Mouse (Mus musculus) midbrain, embryonic 16.5 days (tissue): ENCODE results near the gene Tifab. TPM values are rescaled to one million over a fixed set of nuclear protein-coding genes. Genes with fewer than 3 reads are reported as not detected.

Source experiments
- polyA plus RNA-seq: library from polyadenylated mRNA; unstranded; fragments of >200 nt; fragmentation: Nextera tagmentation; extraction: Ambion mirVana; gene quantifications from 2 replicates; pipeline ENCODE4 v1.2.1, GENCODE M21; 2015

The Tifab gene
- polyA plus RNA-seq, 1 experiment from 2014 or later: 0.93 TPM

Other genes with a start within 250 kb of the Tifab start
- 243 and 285 TPM in 2 replicates for gene H2afy, start 42.5 kb downstream of the Tifab start, polyA plus RNA-seq
- 2.3 and 3.2 TPM in 2 replicates for gene Neurog1, start 73.3 kb upstream of the Tifab start, polyA plus RNA-seq
- 12.3 and 21.0 TPM in 2 replicates for gene Cxcl14, start 117.7 kb upstream of the Tifab start, polyA plus RNA-seq
- gene Gm3045, start 247.7 kb upstream of the Tifab start, polyA plus RNA-seq: not detected in 2 replicates